Mouse (Mus musculus) spleen, adult 2 months (tissue): Measurements from ENCODE around the gene Fbxl18.

Experiments used
- CTCF ChIP-seq: fragments of 200-500 bp; IDR thresholded peaks from 2 replicates; pipeline ENCODE4 v1.5.1; 2011; ENCODE audit warnings: mild to moderate bottlenecking, inconsistent platforms; ENCODE audit not compliant: insufficient read depth, insufficient read length, insufficient replicate concordance; ENCODE audit errors: extremely low read depth
- POLR2A ChIP-seq: fragments of 200-500 bp; IDR thresholded peaks from 2 replicates; pipeline ENCODE4 v1.6.1; 2011; ENCODE audit warnings: low read depth, low read length, inconsistent platforms

- no peak for TF ChIP-seq CTCF
- TF ChIP-seq POLR2A = no peak; the same call in 1 of the 2 replicates
Observed at GRCm38 (mm10) chr5:142901846-142902505, 6.8 kb upstream of the Fbxl18 start.
